Mouse (Mus musculus): ENCODE data around the gene Nfasc. TPM values are rescaled to one million over a fixed set of nuclear protein-coding genes. Genes with fewer than 3 reads are reported as not detected.

The Nfasc gene
- polyA plus RNA-seq, 1 experiment, result not detected

- no peaks in the 10 kb centered on the region for H3K36me3 ChIP-seq (ENCODE audit: control insufficient read depth)
- TF ChIP-seq TAL1 (IDR thresholded peaks at IDR 0.05; ENCODE audit: low read length) (no peak), GATA1 (IDR thresholded peaks at IDR 0.05; ENCODE audit: low read length) (no peak)
- no peaks in the 10 kb centered on the region for H3K9me3 ChIP-seq (ENCODE audit: control insufficient read depth, low read length)
- no peaks in the 10 kb centered on the region for H3K27me3 ChIP-seq (ENCODE audit: control insufficient read depth)
- H3K4me1 ChIP-seq (ENCODE audit: control insufficient read depth), result no peaks in the 10 kb centered on the region
- H3K4me3 ChIP-seq (replicated peaks), result no peak overlapping the region
Measured at GRCm38 (mm10) chr1:132767422-132767821, 25.8 kb upstream of the Nfasc start.

DNA sequence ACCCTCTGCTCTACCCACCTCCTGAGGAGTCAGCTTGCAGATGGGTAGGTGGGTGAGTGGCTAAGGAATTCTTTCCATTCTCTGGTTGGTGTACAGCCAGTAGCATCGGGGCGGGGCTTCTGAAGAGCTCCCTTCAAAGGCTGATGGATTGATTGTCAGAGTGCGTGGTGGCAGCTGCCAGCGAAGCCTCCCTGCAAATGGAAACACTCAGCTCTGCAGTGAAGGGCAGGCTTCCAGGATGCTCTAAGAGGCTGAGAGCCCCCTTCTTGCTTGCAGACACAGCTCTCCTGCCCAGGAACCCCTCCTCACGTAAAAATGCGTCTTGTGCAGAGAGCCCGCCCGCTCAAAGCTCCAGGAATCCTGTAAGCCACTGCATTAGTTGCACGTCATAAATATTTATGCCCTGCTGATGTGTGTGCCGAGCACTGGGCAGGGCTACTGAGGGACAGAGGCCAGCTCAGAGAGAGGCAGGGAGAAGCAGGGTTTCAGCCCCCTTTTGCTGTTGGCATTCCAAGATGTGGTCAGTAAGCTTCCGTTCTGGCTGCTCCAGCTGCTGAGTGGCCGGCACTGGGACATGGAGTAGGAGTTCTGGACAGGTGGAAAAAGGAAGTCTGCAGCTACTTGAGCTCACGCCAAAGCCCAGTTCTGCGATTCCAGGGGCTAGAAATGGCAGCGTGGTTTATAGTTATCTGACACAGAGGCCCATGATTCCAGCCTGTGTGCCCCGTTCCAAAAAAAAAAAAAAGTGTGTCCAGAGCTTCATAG is 24.5 kb upstream of the Nfasc start:
- Histone ChIP-seq H3K9me3 (ENCODE audit: control insufficient read depth, low read length) (no peaks in the 10 kb centered on the region), H3K27me3 (ENCODE audit: control insufficient read depth) (no peaks in the 10 kb centered on the region), H3K4me3 (replicated peaks) (no peak overlapping the region), H3K36me3 (ENCODE audit: control insufficient read depth) (no peaks in the 10 kb centered on the region), H3K4me1 (ENCODE audit: control insufficient read depth) (no peaks in the 10 kb centered on the region)
- TF ChIP-seq TAL1 (IDR thresholded peaks at IDR 0.05; ENCODE audit: low read length) (no peak), GATA1 (IDR thresholded peaks at IDR 0.05; ENCODE audit: low read length) (no peak)

- Histone ChIP-seq H3K4me1 (ENCODE audit: control insufficient read depth) (no peaks in the 10 kb centered on the region), H3K9me3 (ENCODE audit: control insufficient read depth, low read length) (no peaks in the 10 kb centered on the region), H3K36me3 (ENCODE audit: control insufficient read depth) (no peaks in the 10 kb centered on the region), H3K4me3 (replicated peaks) (no peak overlapping the region), H3K27me3 (ENCODE audit: control insufficient read depth) (no peaks in the 10 kb centered on the region)
- no peak for TF ChIP-seq GATA1 (IDR thresholded peaks at IDR 0.05; ENCODE audit: low read length)
- TF ChIP-seq TAL1 (IDR thresholded peaks at IDR 0.05; ENCODE audit: low read length), result no peak
Measured at GRCm38 (mm10) chr1:132765222-132765621, 23.6 kb upstream of the Nfasc start.

DNA sequence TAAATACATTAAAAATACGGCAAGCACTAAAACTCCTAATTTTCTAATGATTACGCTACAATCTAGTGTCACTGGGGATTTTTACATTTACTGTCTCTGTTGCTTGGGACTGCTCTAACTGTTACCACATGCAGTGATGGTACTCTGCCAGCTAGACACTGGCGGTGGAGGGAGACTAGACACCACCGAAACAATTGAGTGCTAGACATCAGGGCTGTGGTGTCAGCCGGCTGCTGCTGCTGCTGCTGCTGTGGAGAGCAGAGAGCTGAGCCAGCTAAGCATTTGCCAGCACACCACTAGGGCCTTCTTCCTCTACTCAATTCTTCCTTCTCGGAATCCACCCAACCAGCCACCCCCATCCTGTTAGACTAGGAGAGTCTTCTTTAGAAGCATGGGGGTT is 17.8 kb upstream of the Nfasc start:
- TF ChIP-seq GATA1 (IDR thresholded peaks at IDR 0.05; ENCODE audit: low read length), result no peak
- no peak for TF ChIP-seq TAL1 (IDR thresholded peaks at IDR 0.05; ENCODE audit: low read length)
- Histone ChIP-seq H3K9me3 (ENCODE audit: control insufficient read depth, low read length) (no peaks in the 10 kb centered on the region), H3K4me1 (ENCODE audit: control insufficient read depth) (no peaks in the 10 kb centered on the region), H3K36me3 (ENCODE audit: control insufficient read depth) (no peaks in the 10 kb centered on the region), H3K4me3 (replicated peaks) (no peak overlapping the region), H3K27me3 (ENCODE audit: control insufficient read depth) (no peaks in the 10 kb centered on the region)

DNA sequence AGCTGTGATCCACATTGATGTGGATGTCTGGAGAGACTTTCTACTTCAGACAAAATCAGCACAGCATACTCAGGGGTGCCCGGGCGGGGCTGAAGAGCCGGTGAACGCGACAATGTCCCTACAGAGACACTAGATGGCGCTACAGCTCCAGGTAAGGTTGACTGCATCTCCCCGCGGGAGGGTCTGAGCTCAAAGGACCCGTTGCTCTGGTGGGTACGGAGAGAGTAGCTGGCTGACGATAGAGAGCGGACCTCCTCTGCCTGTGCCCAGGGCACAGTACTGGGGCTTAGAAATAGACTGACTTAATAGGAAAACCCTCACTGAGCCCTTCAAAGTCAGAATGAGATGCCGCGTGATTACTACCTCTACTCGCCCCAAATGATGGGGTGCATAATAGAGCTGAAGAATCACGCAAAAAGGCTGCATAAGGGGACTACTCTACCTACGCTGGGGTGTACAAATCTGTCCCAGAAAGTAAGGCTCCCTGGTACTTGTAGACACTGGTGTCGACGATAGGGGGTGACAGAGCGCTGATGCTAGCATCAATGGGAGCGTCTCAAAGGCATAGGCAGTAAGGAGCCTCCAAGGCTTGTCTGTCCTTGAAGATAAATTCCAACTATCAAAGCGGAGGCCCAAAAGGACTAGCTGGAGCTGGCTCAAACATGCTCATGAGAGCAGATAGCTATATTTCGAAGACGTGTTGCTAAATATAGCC is 17.2 kb upstream of the Nfasc start:
- H3K4me1 ChIP-seq (ENCODE audit: control insufficient read depth), result no peaks in the 10 kb centered on the region
- no peak for TF ChIP-seq GATA1 (IDR thresholded peaks at IDR 0.05; ENCODE audit: low read length)
- TF ChIP-seq TAL1 (IDR thresholded peaks at IDR 0.05; ENCODE audit: low read length), result no peak
- peaks cover 3% of the 10 kb centered on the region; the same call in 1 of the 2 replicates for H3K9me3 ChIP-seq (ENCODE audit: control insufficient read depth, low read length)
- H3K27me3 ChIP-seq (ENCODE audit: control insufficient read depth), result no peaks in the 10 kb centered on the region
- H3K36me3 ChIP-seq (ENCODE audit: control insufficient read depth), result no peaks in the 10 kb centered on the region
- no peak overlapping the region for H3K4me3 ChIP-seq (replicated peaks)

GRCm38 (mm10) chr1:132755211-132755610 is 13.6 kb upstream of the Nfasc start:
- Histone ChIP-seq H3K36me3 (ENCODE audit: control insufficient read depth) (no peaks in the 10 kb centered on the region), H3K9me3 (ENCODE audit: control insufficient read depth, low read length) (peaks cover 7% of the 10 kb centered on the region), H3K27me3 (ENCODE audit: control insufficient read depth) (no peaks in the 10 kb centered on the region), H3K4me1 (ENCODE audit: control insufficient read depth) (no peaks in the 10 kb centered on the region), H3K4me3 (replicated peaks) (no peak overlapping the region)
- no peak for TF ChIP-seq GATA1 (IDR thresholded peaks at IDR 0.05; ENCODE audit: low read length)
- no peak for TF ChIP-seq TAL1 (IDR thresholded peaks at IDR 0.05; ENCODE audit: low read length)

DNA sequence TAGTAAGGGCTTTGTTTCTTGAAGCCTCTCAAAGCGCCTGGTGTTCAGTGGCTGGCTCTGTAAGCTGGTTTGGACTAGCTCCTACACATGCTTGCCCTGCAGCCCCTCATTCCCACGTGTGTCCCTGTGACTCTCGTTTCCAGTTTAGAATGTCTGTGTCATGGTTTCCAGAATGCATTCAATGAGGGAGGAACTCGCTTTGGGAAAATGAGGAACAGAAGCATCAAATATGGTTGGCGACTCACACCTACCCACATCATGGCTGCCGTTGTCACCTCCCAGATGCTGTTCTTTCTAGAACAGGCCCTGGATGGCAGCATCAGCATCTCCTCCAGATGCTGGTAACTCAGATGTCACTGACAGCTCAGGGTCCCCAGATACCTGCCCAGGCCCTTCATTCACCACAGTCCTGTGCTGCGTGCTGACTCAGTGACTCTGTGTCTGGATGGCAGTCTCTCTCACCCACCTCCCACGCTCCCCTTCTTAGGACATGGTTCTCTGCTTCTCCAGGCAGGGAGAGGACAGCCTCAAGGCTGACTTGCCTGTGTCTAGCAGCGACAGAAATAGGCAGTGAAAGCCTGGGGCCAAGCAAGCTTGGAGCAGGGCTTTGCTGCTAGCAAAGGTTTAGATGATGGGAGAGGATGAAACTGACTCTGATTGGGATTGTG is 7.8 kb upstream of the Nfasc start:
- no peaks in the 10 kb centered on the region for H3K36me3 ChIP-seq (ENCODE audit: control insufficient read depth)
- H3K27me3 ChIP-seq (ENCODE audit: control insufficient read depth), result no peaks in the 10 kb centered on the region
- H3K4me3 ChIP-seq (replicated peaks), result no peak overlapping the region
- no peaks in the 10 kb centered on the region for H3K4me1 ChIP-seq (ENCODE audit: control insufficient read depth)
- TF ChIP-seq TAL1 (IDR thresholded peaks at IDR 0.05; ENCODE audit: low read length), result no peak
- no peak for TF ChIP-seq GATA1 (IDR thresholded peaks at IDR 0.05; ENCODE audit: low read length)
- H3K9me3 ChIP-seq (ENCODE audit: control insufficient read depth, low read length), result peaks cover 7% of the 10 kb centered on the region

- TF ChIP-seq GATA1 (IDR thresholded peaks at IDR 0.05; ENCODE audit: low read length) (no peak), TAL1 (IDR thresholded peaks at IDR 0.05; ENCODE audit: low read length) (no peak)
- Histone ChIP-seq H3K4me3 (replicated peaks) (no peak overlapping the region), H3K4me1 (ENCODE audit: control insufficient read depth) (no peaks in the 10 kb centered on the region), H3K27me3 (ENCODE audit: control insufficient read depth) (peaks cover 15% of the 10 kb centered on the region), H3K36me3 (ENCODE audit: control insufficient read depth) (no peaks in the 10 kb centered on the region), H3K9me3 (ENCODE audit: control insufficient read depth, low read length) (no peaks in the 10 kb centered on the region)
Measured at GRCm38 (mm10) chr1:132746302-132746701, 4.7 kb upstream of the Nfasc start.

DNA sequence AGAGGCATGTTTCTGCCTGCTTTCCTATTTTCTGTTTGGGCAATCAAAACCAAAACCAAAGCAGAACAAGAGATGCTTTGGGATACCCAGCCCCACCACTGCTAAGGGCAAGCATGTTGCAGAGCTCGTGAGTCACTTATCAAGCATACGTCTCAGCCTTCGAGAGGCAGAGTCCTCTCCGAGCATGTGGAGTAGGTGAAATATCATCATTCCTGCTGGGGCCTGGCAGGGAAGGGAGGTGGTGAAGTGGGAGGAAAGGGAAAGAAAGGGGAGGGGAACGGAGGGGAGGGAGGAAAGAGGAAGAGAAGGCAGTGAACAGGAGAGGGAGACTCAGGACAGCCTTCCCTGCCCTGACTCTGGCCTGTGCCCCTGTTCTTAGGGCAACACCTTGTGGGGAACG is 4.0 kb upstream of the Nfasc start:
- TF ChIP-seq GATA1 (IDR thresholded peaks at IDR 0.05; ENCODE audit: low read length), result no peak
- TF ChIP-seq TAL1 (IDR thresholded peaks at IDR 0.05; ENCODE audit: low read length), result no peak
- H3K4me1 ChIP-seq (ENCODE audit: control insufficient read depth), result no peaks in the 10 kb centered on the region
- no peaks in the 10 kb centered on the region for H3K9me3 ChIP-seq (ENCODE audit: control insufficient read depth, low read length)
- H3K4me3 ChIP-seq (replicated peaks), result no peak overlapping the region
- peaks cover 21% of the 10 kb centered on the region for H3K27me3 ChIP-seq (ENCODE audit: control insufficient read depth)
- no peaks in the 10 kb centered on the region for H3K36me3 ChIP-seq (ENCODE audit: control insufficient read depth)

All from erythroblast, embryonic 14.5 days (primary cell).